Mouse (Mus musculus): ENCODE measurements at regions not wholly inside any gene's neighbourhood (a gene's known extent, or its start where the extent isn't known, plus 50 kb on each side); places are given as distances from the start of the nearest gene placed in this dataset.

DNA sequence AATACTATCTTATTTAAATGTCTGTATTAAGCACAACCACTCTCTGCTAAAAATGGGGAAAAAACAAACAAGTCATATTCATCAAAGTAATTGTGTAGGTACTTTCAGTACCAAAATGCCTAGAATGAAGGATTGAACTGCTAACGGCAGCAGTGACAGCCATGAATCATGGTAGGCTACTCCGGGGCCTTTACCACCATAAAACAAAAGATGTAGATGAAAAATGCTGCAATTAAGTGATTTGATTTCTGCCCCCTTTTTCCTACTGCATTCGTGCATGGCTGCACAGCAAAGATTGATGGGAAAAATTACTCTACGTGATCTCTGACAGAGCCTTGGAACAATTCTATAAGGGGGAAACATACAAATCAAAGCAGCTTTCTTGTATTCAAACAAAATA, 763.8 kb upstream of the Mms22l start:
- no peak for TF ChIP-seq CTCF (IDR thresholded peaks at IDR 0.05; ENCODE audit: insufficient read depth, low read depth, low read length)
- TF ChIP-seq POLR2A (IDR thresholded peaks at IDR 0.05; ENCODE audit: insufficient read depth, low read depth, low read length): no peak

Data from olfactory bulb, adult 2 months (tissue).